Mouse (Mus musculus) midbrain, embryonic 10.5 days (tissue): Measurements from ENCODE around the gene Gngt2. TPM values are rescaled to one million over a fixed set of nuclear protein-coding genes. Genes with fewer than 3 reads are reported as not detected.

Experiments used
- DNase-seq: peaks from one replicate; pipeline ENCODE4 v3.0.0-alpha.2; 2017; ENCODE audit warnings: low spot score
- H3K27ac ChIP-seq: fragments of 300-500 bp; sonication (generic); replicated peaks from 2 replicates; pipeline ENCODE4 v1.5.1; 2016; ENCODE audit warnings: mild to moderate bottlenecking
- H3K27me3 ChIP-seq: fragments of 300-500 bp; sonication (generic); 2 replicates; pipeline ENCODE4 v1.6.1; 2016; ENCODE audit warnings: low read depth, mild to moderate bottlenecking; ENCODE audit not compliant: poor library complexity, severe bottlenecking
- H3K36me3 ChIP-seq: fragments of 300-500 bp; sonication (generic); 2 replicates; pipeline ENCODE4 v1.6.1; 2016; ENCODE audit warnings: mild to moderate bottlenecking, moderate library complexity
- H3K4me1 ChIP-seq: fragments of 300-500 bp; sonication (generic); 2 replicates; pipeline ENCODE4 v1.6.1; 2016
- H3K4me3 ChIP-seq: fragments of 300-500 bp; sonication (generic); 2 replicates; pipeline ENCODE4 v1.5.1; 2016; ENCODE audit warnings: mild to moderate bottlenecking, moderate library complexity
- H3K9me3 ChIP-seq: fragments of 300-500 bp; sonication (generic); replicated peaks from 2 replicates; pipeline ENCODE4 v1.6.1; 2016; ENCODE audit warnings: mild to moderate bottlenecking
- WGBS: fragments of 180-500 bp; shearing (Covaris S2); methylation state at CpG from one replicate; pipeline ENCODE4 v1.1.7; 2016; 5-methylcytosine and 5-hydroxymethylcytosine counted together
- polyA plus RNA-seq: library from polyadenylated mRNA; unstranded; fragments of >200 nt; fragmentation: Nextera tagmentation; extraction: Ambion mirVana; gene quantifications from 2 replicates; pipeline ENCODE4 v1.2.1, GENCODE M21; 2016

Gngt2 gene
- 4.4 and 6.1 TPM in 2 replicates for polyA plus RNA-seq

DNA sequence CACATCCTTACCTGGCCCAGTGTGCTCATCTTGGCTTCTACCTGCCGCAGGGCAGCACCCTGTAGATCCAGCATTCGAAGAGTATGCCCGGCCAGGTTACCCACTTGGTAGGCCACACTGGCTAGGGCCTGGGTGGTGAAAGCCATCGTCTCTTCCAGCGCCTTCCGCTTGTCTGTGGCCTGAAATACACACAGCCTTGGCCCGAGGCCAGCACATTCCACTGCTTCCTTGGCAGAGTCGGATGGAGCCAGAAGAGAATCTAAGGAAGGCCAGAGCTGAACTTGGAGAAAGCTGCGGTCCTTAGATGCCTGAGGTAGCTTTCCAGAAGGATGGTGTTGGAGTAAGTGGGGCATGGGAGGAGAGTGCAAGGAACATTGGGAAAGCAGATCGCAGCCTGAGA lies at the start of gene Gngt2:
Gene Gngt2, plus strand, starts transcription at position 158 of the 400 bp plus-strand sequence.
- WGBS, result 88% methylated on average over 10 of the region's 10 CpGs
- Histone ChIP-seq H3K36me3 (no peaks in the 10 kb centered on the region), H3K27ac (no peak within 1 kb of the TSS), H3K9me3 (no peaks in the 10 kb centered on the region), H3K4me1 (peaks cover 47% of the 10 kb centered on the region), H3K4me3 (no peak within 1 kb of the TSS), H3K27me3 (peaks cover 82% of the 10 kb centered on the region)
- DNase-seq, result no peak

DNA sequence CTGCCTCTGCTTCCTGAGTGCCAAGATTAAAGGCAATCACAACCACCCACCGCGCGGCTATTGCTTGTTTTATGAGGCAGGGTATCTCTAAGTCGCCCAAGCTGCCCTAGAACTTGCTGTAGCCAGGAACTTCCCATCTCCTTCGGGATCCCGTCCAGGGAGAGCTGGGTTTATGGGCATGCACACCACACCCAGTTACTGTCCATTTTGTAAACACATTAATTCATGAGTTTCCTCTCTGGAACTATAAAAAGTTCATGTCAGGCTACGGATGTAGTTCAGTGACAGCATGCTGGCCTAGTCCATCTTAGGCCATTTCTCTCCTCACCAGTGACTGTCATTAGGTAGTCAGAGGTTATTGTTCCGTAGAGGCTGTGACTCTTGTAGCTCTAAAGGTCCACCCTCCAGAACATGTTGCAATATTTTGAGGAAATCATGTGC lies 47.5 kb upstream of the Gngt2 start:
- Histone ChIP-seq H3K4me3 (no peak overlapping the region), H3K27ac (no peak overlapping the region), H3K36me3 (no peaks in the 10 kb centered on the region), H3K27me3 (peaks cover 4% of the 10 kb centered on the region; the same call in 1 of the 2 replicates), H3K9me3 (no peaks in the 10 kb centered on the region), H3K4me1 (no peaks in the 10 kb centered on the region)
- WGBS, result 87% methylated on average over 8 of the region's 8 CpGs
- no peak for DNase-seq

DNA sequence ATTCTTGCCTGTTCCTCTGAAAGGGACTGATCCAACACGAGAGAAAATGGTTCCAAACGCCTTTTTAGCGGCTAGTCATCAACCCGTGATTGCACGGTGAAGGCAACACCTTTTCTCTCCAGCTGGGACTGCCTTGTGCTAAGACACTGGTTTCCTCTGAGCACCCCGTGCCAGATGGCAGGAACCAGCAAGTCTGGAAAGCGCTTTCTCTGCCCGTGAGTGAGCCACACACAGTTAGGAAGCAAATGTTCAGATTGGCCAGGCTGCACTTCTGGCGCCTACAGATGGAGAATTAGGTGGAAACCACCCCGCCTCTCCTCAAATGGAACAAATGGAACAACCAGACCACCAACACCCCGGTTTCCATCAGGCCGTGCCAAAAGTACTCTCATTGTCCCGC lies 45.2 kb upstream of the Gngt2 start:
- Histone ChIP-seq H3K4me3 (no peak overlapping the region), H3K27me3 (peaks cover 24% of the 10 kb centered on the region), H3K36me3 (no peaks in the 10 kb centered on the region), H3K9me3 (no peaks in the 10 kb centered on the region), H3K4me1 (peaks cover 8% of the 10 kb centered on the region), H3K27ac (no peak overlapping the region)
- no peak for DNase-seq
- 88% methylated on average over 13 of the region's 13 CpGs for WGBS

DNA sequence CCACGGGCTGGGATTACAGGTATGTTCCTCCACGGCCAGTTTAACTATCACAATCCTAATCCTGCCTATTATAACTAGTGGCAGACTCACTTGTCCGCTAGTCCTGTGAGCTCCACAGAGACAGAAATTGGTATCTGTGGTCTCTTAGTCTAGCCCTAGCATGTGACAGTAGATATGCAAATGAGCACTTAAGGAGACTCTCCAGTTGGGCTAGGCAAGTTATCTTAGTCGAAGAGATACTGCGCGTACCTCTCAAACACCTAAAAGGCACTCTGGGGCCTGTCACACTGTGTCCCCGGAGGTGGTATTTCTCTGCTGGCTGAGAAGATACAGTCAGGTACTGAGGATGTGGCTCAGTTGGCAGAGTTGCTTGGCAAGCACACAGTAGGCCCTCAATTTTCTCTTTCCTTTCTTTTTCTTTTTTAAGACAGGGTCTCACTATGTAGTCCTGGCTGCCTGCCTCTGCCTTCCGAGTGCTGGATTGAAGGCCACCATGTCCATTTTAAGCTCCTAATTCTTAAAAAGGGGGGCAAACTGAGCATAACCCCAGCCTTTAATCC lies 44.0 kb upstream of the Gngt2 start:
- peaks cover 36% of the 10 kb centered on the region for H3K27me3 ChIP-seq
- no peaks in the 10 kb centered on the region for H3K36me3 ChIP-seq
- H3K27ac ChIP-seq, result no peak overlapping the region
- H3K4me1 ChIP-seq, result peaks cover 11% of the 10 kb centered on the region
- 95% methylated on average over 8 of the region's 8 CpGs for WGBS
- no peak overlapping the region for H3K4me3 ChIP-seq
- DNase-seq, result no peak
- no peaks in the 10 kb centered on the region for H3K9me3 ChIP-seq

DNA sequence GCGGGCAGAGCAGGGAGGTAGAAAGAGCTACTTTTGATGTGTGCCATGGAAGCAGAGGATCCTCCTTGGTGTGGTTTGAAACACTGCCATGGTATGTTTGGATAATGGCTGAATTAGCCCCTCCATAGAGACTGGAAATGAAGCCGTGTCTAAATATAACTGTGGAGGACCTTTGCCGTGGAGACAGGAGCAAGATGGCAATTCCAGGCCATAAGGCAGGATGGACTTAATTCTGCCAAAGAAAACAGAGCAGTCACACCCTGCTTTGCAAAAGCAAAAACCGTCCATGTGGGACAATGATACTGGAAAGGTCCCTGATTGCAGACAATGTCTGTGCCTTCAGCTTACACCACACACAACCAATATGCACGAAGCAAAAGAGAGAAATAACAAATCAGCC lies 42.8 kb upstream of the Gngt2 start:
- H3K27ac ChIP-seq, result no peak overlapping the region
- H3K36me3 ChIP-seq, result no peaks in the 10 kb centered on the region
- no peak for DNase-seq
- H3K9me3 ChIP-seq, result no peaks in the 10 kb centered on the region
- peaks cover 11% of the 10 kb centered on the region for H3K4me1 ChIP-seq
- no peak overlapping the region for H3K4me3 ChIP-seq
- peaks cover 46% of the 10 kb centered on the region for H3K27me3 ChIP-seq
- 84% methylated on average over 5 of the region's 5 CpGs for WGBS

DNA sequence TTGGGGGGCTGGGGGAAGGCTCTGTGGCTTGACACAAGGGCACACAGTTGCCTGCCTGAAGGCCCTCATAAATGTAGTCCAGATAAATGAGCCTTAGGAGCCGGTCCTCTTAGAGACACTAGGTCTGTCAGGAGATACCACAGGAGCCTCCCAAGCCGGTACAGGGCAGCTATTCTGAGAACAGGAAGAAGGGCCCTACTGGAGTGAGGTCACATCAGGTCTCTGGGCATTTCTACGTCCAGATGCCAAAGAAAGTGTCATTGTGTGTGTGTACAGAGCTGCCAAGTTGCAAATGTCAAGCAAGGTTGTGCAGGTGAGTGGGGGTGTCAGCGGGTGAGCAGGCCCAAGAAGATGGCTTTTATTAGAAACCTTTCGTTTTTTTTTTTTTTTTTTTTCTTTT lies 41.4 kb upstream of the Gngt2 start:
- Histone ChIP-seq H3K4me1 (peaks cover 11% of the 10 kb centered on the region), H3K4me3 (no peak overlapping the region), H3K36me3 (no peaks in the 10 kb centered on the region), H3K27me3 (peaks cover 46% of the 10 kb centered on the region), H3K27ac (no peak overlapping the region), H3K9me3 (no peaks in the 10 kb centered on the region)
- WGBS, result 69% methylated on average over 5 of the region's 5 CpGs
- DNase-seq, result no peak

DNA sequence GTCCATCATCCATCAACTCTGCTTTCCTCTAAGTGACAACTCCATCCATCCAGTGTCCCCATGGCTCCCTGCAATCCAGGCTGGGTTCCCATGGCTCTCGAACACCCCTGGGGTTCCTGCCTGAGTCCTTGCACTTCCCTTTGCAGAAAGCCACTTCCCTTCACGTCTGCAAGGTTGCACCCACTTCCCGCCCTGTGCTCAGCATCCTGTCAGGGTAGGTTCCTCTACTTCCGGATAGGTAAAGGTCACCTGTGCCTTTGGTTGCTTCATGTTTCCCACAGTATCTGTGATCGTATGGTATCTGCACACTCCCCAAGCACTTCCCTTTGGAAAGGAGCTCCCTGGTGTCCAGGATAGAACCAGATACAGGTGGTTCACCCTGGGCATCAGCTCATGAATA lies 32.0 kb upstream of the Gngt2 start:
- no peak overlapping the region for H3K27ac ChIP-seq
- no peaks in the 10 kb centered on the region for H3K36me3 ChIP-seq
- DNase-seq, result no peak
- H3K27me3 ChIP-seq, result 0 out of 2 replicates have a peak, but pooled peaks cover 5% of the 10 kb centered on the region
- H3K4me3 ChIP-seq, result no peak overlapping the region
- WGBS, result 75% methylated on average over 5 of the region's 5 CpGs
- H3K4me1 ChIP-seq, result peaks cover 14% of the 10 kb centered on the region
- H3K9me3 ChIP-seq, result peaks cover 11% of the 10 kb centered on the region

DNA sequence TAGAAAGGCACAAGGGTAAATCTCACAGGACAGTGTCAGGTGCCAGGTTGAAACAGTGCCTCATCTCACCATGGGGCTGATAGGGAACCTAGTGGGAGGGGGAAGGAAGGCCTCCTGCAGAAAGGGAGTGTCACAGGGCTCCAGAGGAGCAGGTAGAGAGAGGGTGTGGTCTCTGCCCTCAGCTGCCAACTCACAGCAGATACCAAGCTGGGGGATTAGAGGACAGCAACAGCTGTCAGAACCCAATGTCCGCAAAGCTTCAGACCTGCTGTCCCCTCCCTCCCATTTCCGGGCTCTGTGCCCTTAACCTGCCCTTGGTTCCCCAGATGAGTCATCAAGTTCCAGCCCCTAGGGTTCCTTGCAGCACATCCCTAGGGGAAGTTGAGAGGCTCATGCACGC lies 31.5 kb upstream of the Gngt2 start:
- Histone ChIP-seq H3K4me1 (peaks cover 20% of the 10 kb centered on the region), H3K9me3 (peaks cover 11% of the 10 kb centered on the region), H3K36me3 (no peaks in the 10 kb centered on the region), H3K27me3 (0 out of 2 replicates have a peak, but pooled peaks cover 5% of the 10 kb centered on the region), H3K27ac (no peak overlapping the region), H3K4me3 (no peak overlapping the region)
- DNase-seq, result no peak
- 53% methylated on average over 3 of the region's 3 CpGs for whole genome bisulfite sequencing

DNA sequence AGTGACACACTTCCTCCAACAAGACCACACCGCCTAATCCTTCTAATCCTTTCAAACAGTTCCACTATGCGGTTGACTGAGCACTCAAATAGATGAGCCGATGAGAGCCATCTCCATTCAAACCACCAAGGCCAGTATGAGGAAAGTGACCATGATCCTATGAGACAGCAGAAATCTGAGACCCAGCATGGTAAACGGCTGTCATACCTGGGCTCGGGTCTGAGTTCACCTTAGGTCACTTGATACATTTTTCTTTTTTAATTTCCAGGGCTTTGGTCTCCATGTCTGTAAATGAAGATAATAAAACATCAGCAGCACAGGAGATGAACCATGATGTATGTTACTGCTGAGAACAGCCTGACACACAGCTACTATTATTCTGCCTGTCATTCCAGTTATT lies 29.1 kb upstream of the Gngt2 start:
- WGBS, result 92% methylated on average over 5 of the region's 5 CpGs
- no peak for DNase-seq
- Histone ChIP-seq H3K9me3 (peaks cover 11% of the 10 kb centered on the region), H3K27ac (peak overlapping the region; percentile 24; the same call in 1 of the 2 replicates), H3K36me3 (no peaks in the 10 kb centered on the region), H3K27me3 (0 out of 2 replicates have a peak, but pooled peaks cover 5% of the 10 kb centered on the region), H3K4me3 (no peak overlapping the region), H3K4me1 (peaks cover 26% of the 10 kb centered on the region)

DNA sequence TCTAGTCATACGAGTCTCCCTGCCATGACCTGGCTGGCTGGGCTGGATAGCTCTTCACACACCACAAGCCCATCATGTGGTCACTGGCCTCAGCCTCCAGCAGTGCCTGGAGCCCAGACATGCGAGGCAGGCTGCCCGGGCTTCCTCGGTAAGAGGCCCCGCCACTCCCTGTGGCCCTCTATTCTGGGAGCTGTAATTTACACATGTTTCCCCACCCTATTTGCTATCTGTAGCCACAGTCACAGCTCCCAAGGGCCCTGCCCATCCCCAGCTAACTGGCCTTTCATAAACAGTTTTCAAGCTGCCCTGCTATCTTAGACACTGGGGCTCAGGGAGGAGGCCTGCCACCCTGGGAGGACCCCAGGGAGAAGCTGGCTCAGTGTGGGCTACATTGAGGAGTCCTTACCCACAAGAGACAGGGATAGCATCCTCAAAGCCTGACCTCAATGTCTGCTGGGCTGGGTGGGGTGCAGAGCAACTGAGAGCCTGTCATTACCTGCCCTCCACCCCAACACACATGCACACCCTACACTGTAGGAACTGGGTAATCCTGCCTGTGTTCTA lies 28.5 kb upstream of the Gngt2 start:
- WGBS, result 71% methylated on average over 5 of the region's 5 CpGs
- no peak for DNase-seq
- H3K36me3 ChIP-seq, result no peaks in the 10 kb centered on the region
- peaks cover 26% of the 10 kb centered on the region for H3K4me1 ChIP-seq
- 0 out of 2 replicates have a peak, but pooled peaks cover 5% of the 10 kb centered on the region for H3K27me3 ChIP-seq
- H3K9me3 ChIP-seq, result peaks cover 11% of the 10 kb centered on the region
- peak overlapping the region; percentile 24; the same call in 1 of the 2 replicates for H3K27ac ChIP-seq
- no peak overlapping the region for H3K4me3 ChIP-seq

DNA sequence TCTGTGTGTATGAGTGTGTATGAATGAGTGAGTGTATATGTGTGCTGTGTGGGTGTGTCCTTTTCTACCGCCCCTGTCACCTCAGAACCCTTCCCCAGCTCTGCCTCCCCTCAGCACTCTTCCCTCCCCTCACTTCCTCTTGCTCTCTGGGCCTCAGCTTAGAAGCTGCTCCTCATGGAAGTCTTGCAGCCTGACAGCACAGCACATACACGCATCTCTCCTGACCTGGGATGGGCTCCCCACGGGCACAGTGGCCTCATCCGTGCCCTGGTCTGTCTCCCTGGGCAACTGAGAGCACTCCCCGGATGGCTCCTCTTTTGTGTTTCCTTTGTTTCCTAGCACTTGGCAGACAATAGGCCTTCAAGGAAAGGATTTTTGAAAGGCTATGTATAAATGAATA lies 27.4 kb upstream of the Gngt2 start:
- H3K36me3 ChIP-seq, result no peaks in the 10 kb centered on the region
- 21% methylated on average over 5 of the region's 5 CpGs for WGBS
- H3K4me1 ChIP-seq, result peaks cover 26% of the 10 kb centered on the region
- peak overlapping the region; percentile 69 for H3K27ac ChIP-seq
- H3K27me3 ChIP-seq, result 0 out of 2 replicates have a peak, but pooled peaks cover 5% of the 10 kb centered on the region
- H3K9me3 ChIP-seq, result peaks cover 11% of the 10 kb centered on the region
- DNase-seq, result peak; percentile 29
- H3K4me3 ChIP-seq, result 0 out of 2 replicates have a peak overlapping the region, but pooled peaks have one; percentile 7

DNA sequence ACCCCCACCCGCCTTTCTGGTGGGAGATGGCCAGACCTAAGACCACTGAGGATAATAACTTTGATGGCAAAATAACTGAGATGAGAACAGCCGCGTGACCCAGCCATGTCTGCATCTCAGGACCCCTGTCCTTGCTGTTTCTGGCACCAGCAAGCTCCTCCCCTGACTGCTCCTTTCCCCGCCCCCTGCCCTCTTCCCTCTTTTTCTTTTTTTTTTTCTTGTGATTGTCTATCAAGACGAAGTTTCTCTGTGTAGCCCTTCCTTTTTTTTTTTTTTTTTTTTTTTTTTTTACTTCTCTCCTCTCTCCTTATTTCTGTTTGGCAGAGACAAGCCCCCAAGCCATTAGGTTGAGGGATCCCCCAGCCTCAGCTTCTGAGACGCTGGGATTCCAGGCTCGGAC lies 26.2 kb upstream of the Gngt2 start:
- DNase-seq, result no peak
- peak overlapping the region; percentile 69 for H3K27ac ChIP-seq
- no peak overlapping the region for H3K4me3 ChIP-seq
- H3K9me3 ChIP-seq, result peaks cover 11% of the 10 kb centered on the region
- H3K36me3 ChIP-seq, result no peaks in the 10 kb centered on the region
- peaks cover 26% of the 10 kb centered on the region for H3K4me1 ChIP-seq
- WGBS, result 61% methylated on average over 7 of the region's 7 CpGs
- H3K27me3 ChIP-seq, result 0 out of 2 replicates have a peak, but pooled peaks cover 5% of the 10 kb centered on the region

DNA sequence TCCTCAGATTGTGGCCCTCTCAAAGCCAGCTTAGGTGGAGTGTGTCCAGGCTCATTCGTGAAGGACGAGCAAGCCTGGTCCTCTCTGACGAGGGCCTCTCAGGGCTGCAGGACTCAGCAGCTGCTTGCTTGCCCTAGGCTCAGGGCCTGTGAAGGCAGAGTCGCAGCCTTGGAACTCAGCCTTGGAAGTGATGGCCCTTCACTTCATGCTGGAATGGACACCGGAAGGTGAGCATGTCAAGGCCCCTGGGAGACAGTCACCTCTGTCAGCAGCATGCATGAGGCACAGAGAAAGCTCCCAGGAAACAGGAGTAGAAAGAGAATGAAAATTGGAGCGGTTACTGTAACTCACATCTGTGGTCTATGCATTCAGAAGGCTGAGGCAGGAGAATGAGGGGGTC lies 25.3 kb upstream of the Gngt2 start:
- Histone ChIP-seq H3K36me3 (no peaks in the 10 kb centered on the region), H3K4me3 (no peak overlapping the region), H3K27ac (peak overlapping the region; percentile 43; the same call in 1 of the 2 replicates), H3K4me1 (peaks cover 26% of the 10 kb centered on the region), H3K27me3 (0 out of 2 replicates have a peak, but pooled peaks cover 5% of the 10 kb centered on the region), H3K9me3 (peaks cover 11% of the 10 kb centered on the region)
- 87% methylated on average over 6 of the region's 6 CpGs for WGBS
- no peak for DNase-seq
